Mouse (Mus musculus): ENCODE measurements at regions not wholly inside any gene's neighbourhood (a gene's known extent, or its start where the extent isn't known, plus 50 kb on each side); places are given as distances from the start of the nearest gene placed in this dataset.

DNA sequence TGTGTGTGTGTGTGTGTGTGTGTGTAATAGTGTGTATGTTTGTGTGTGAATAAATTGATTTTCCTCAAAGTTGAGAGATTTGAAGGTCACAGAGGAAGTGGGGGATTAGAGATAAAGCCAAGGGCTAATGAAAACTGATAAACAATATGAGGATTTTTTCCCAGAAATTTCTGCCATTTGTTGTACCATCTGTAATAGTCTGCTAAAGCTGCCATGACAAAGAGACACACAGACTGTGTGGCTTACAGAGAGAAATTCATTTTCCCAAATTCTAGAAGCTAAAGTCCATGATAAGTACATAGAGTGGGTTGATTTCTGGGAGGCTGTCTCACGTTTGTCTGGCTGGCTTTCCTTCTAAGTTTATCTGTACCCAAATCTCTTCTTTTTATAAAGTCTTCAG is 259.6 kb downstream of the Ndufa4 start:
- no peak overlapping the region for H3K4me3 ChIP-seq
- no peak overlapping the region for H3K27ac ChIP-seq (replicated peaks)
- no peaks in the 10 kb centered on the region for H3K27me3 ChIP-seq
- H3K4me1 ChIP-seq (replicated peaks): no peaks in the 10 kb centered on the region
- no peaks in the 10 kb centered on the region for H3K9me3 ChIP-seq
- H3K4me2 ChIP-seq: no peak overlapping the region
- no peak for ATAC-seq (ENCODE audit: low FRiP score, low read depth)
- H3K9ac ChIP-seq: no peak overlapping the region
- no peaks in the 10 kb centered on the region for H3K36me3 ChIP-seq
- 56% methylated on average over 1 of the region's 1 CpGs for whole genome bisulfite sequencing

DNA sequence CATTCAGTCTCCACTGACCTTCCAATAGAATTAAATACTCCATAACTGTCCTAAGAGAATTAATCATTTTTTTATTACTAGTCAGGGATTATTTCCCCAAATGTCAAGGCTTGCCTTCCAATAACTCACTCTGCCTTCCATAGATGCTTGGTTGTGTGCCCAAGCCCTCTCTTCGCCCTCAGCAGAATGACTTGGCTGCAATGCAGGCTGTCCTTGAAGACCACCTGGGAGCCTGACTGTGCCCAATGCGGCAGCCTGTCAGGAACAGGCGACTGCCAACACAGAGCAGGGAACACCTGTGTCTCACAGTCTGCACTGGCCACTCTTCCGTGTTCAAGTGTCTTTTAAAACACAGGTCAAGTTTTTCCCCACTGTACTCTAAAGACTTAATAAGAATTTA is 294.0 kb downstream of the Ndufa4 start:
- Histone ChIP-seq H3K27ac (replicated peaks) (no peak overlapping the region), H3K9me3 (no peaks in the 10 kb centered on the region), H3K36me3 (no peaks in the 10 kb centered on the region), H3K4me2 (no peak overlapping the region), H3K4me3 (no peak overlapping the region), H3K27me3 (no peaks in the 10 kb centered on the region), H3K9ac (no peak overlapping the region), H3K4me1 (replicated peaks) (no peaks in the 10 kb centered on the region)
- WGBS: 75% methylated on average over 4 of the region's 4 CpGs
- ATAC-seq (ENCODE audit: low FRiP score, low read depth): no peak

DNA sequence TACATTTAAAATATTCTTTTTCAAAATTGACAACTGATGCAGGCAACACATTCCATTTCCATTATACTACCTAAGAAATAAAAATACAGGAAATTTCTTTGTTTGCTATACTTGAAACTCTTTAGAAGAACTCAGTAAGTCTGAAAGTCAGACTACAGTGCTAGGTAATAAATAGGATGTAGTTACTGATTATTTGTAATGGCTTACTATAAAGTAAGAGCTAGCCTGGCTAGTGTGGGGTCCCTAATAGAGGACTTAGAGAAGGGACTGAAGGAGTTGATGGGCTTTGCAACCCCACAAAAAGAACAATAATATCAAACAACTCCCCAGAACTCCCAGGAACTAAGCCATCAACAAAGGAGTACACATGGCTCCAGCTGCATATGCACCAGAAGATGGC is 299.1 kb downstream of the Ndufa4 start:
- no peak for ATAC-seq (ENCODE audit: low FRiP score, low read depth)
- no peak overlapping the region for H3K4me2 ChIP-seq
- no peak overlapping the region for H3K4me3 ChIP-seq

DNA sequence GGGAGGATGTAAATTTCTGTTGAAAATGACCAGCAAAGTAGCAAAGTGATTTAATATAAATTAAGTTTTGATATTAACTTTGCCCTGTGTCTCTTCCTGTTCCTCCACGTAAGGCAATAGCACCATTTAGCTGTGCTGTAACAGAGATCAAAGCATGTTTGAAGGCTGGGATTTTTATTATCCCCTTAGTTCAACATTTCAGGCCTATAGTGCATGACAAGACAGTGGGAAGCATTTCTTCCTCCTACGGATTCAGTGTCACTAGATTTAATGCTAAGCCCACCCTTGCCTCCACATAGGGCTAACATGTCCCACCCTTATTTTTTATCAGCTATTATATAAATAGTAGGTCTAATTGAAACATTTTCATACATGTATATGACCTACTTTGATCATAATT is 299.6 kb downstream of the Ndufa4 start:
- 77% methylated on average over 2 of the region's 2 CpGs for WGBS
- no peaks in the 10 kb centered on the region for H3K4me1 ChIP-seq (replicated peaks)
- H3K27me3 ChIP-seq: no peaks in the 10 kb centered on the region
- no peak overlapping the region for H3K27ac ChIP-seq (replicated peaks)
- H3K9ac ChIP-seq: no peak overlapping the region
- H3K36me3 ChIP-seq: no peaks in the 10 kb centered on the region
- H3K9me3 ChIP-seq: no peaks in the 10 kb centered on the region
- ATAC-seq (ENCODE audit: low FRiP score, low read depth): no peak
- H3K4me3 ChIP-seq: no peak overlapping the region
- no peak overlapping the region for H3K4me2 ChIP-seq

More for the DNA sequence above, 299.1 kb downstream of the Ndufa4 start:
- Histone ChIP-seq H3K4me1 (replicated peaks) (no peaks in the 10 kb centered on the region), H3K9me3 (no peaks in the 10 kb centered on the region), H3K36me3 (no peaks in the 10 kb centered on the region), H3K27me3 (no peaks in the 10 kb centered on the region), H3K27ac (replicated peaks) (no peak overlapping the region), H3K9ac (no peak overlapping the region)

DNA sequence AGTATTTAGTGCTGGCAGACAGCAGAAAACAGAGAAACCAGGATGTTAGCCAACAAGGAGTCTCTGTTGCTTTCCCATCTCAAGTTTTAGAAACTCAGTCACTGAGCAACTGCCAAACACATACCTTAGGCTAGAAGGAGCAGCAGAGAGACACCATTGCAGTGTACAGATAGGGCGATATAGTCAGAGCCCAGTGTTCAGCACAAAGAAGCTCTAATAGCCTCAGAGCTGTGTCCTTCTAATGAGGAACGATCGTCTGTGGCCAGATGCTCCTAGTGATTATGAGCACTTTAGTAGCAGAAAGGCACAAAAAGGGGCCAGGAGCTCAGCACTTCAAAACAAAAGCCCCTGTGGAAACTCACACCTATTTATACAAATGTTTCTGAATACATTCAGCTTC is 301.2 kb downstream of the Ndufa4 start:
- ATAC-seq (ENCODE audit: low FRiP score, low read depth): no peak
- H3K27me3 ChIP-seq: no peaks in the 10 kb centered on the region
- H3K9me3 ChIP-seq: no peaks in the 10 kb centered on the region
- no peaks in the 10 kb centered on the region for H3K4me1 ChIP-seq (replicated peaks)
- no peak overlapping the region for H3K4me3 ChIP-seq
- 63% methylated on average over 3 of the region's 3 CpGs for WGBS
- no peaks in the 10 kb centered on the region for H3K36me3 ChIP-seq
- H3K4me2 ChIP-seq: no peak overlapping the region
- H3K27ac ChIP-seq (replicated peaks): no peak overlapping the region
- no peak overlapping the region for H3K9ac ChIP-seq

DNA sequence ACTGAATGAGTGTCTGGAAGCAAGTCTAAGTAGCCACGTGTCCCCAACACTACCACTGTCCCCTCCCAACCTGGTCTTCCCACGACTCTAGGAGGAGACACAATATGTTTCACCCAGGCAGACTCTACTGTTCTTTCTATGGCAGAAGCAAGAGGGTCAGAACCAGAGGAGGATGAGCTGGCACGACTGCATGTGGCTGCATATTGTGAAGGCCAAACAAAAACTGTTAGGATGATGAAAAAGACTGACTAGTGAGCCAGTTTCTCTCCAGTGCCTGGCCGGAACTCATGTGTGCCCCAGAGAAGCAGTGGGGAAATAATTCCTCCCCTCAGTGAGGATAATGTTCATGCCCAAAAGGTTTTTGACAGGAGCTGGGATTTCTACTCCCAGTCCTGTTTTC is 301.8 kb downstream of the Ndufa4 start:
- no peak overlapping the region for H3K9ac ChIP-seq
- H3K4me2 ChIP-seq: no peak overlapping the region
- no peak overlapping the region for H3K4me3 ChIP-seq
- no peaks in the 10 kb centered on the region for H3K9me3 ChIP-seq
- 75% methylated on average over 4 of the region's 4 CpGs for WGBS
- H3K36me3 ChIP-seq: no peaks in the 10 kb centered on the region
- no peaks in the 10 kb centered on the region for H3K27me3 ChIP-seq
- H3K27ac ChIP-seq (replicated peaks): no peak overlapping the region
- no peak for ATAC-seq (ENCODE audit: low FRiP score, low read depth)
- no peaks in the 10 kb centered on the region for H3K4me1 ChIP-seq (replicated peaks)

DNA sequence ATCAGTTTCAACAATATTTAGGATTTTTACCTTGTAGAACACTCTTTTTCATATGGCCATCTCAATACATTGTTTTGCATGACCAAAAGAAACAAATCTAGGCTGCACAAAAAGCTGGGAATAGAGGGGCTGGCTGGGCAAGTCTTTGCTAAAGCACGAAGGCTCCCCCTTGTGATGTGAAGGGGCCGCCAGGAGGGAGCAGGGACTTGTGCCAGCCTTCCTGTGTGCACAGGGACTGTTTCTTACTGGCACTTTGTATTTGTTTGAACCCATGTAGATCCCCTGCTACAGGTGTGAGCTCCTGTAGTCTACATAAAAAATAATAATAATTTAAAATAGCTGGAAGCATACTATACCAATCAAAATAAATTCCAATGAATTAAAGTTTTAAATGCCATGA is 312.4 kb downstream of the Ndufa4 start:
- ATAC-seq (ENCODE audit: low FRiP score, low read depth): 0 out of 2 replicates have a peak, but pooled peaks have one; percentile 48

DNA sequence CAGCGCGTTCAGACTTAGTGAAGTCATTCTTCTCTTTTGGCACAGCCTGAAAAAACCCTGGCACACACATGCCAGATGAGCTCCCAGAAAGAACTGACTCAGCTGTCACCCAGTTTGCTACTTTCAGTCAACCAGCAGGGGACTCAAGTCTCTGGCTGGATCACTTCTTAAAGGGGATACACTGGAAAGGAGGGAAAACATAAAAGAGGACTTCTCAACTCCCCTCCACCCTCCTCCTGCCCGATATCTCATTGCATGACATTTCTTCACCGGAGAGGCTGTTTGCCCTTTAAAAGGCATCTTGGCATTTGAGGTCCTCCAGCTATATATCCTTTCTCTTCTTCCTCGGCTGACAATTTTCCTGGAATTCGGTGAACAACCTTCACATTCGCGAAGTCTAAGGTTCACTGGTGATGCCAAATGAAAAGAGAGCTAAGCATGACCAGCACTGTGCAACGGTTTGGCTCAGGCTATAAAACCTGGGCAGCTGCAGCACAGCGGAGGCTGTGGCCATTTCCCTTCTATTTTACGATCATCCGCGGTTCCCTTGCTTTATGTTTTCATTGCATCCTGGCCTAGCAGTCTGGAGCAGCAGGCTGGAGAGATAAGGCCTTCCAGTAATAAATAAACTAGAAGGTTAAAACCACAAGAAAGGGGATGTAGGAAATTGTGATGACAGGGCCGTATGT is 313.6 kb downstream of the Ndufa4 start:
- H3K27ac ChIP-seq (replicated peaks): peak overlapping the region; percentile 20; the same call in 1 of the 2 replicates
- H3K9me3 ChIP-seq: no peaks in the 10 kb centered on the region
- H3K4me2 ChIP-seq: no peak overlapping the region
- WGBS: 69% methylated on average over 14 of the region's 14 CpGs
- no peaks in the 10 kb centered on the region for H3K36me3 ChIP-seq
- H3K9ac ChIP-seq: no peak overlapping the region
- no peaks in the 10 kb centered on the region for H3K27me3 ChIP-seq
- H3K4me1 ChIP-seq (replicated peaks): no peaks in the 10 kb centered on the region
- no peak overlapping the region for H3K4me3 ChIP-seq
- ATAC-seq (ENCODE audit: low FRiP score, low read depth): peak; percentile 63; the same call in 1 of the 2 replicates

More for the DNA sequence above, 312.4 kb downstream of the Ndufa4 start:
- H3K36me3 ChIP-seq: no peaks in the 10 kb centered on the region
- 51% methylated on average over 2 of the region's 2 CpGs for WGBS
- H3K4me1 ChIP-seq (replicated peaks): no peaks in the 10 kb centered on the region
- no peaks in the 10 kb centered on the region for H3K9me3 ChIP-seq
- H3K27ac ChIP-seq (replicated peaks): no peak overlapping the region
- no peak overlapping the region for H3K4me2 ChIP-seq
- H3K27me3 ChIP-seq: no peaks in the 10 kb centered on the region
- H3K9ac ChIP-seq: no peak overlapping the region
- H3K4me3 ChIP-seq: no peak overlapping the region

DNA sequence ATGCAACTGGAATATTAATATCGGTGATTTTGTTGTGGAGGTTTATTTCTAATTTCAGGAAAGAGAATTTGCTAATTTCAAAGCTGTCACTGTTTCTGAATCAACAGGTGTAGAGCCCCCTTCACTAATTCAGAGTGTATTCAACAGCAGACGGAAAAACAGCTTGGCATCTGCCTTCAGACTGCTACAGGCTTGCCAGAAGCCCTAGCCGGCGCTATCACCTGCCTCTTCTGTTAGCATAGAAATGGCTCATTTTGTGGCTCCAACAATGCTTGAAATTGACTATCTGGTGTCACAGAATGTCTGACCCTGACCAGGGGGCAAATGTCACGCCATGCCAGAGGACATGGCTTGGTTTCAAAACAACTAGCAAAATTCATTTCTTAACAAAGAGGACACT is 331.2 kb downstream of the Ndufa4 start:
- no peaks in the 10 kb centered on the region for H3K36me3 ChIP-seq
- H3K4me3 ChIP-seq: no peak overlapping the region
- no peak for ATAC-seq (ENCODE audit: low FRiP score, low read depth)
- no peaks in the 10 kb centered on the region for H3K4me1 ChIP-seq (replicated peaks)
- no peaks in the 10 kb centered on the region for H3K27me3 ChIP-seq
- H3K4me2 ChIP-seq: no peak overlapping the region
- no peak overlapping the region for H3K27ac ChIP-seq (replicated peaks)
- WGBS: 83% methylated on average over 5 of the region's 5 CpGs
- no peak overlapping the region for H3K9ac ChIP-seq
- H3K9me3 ChIP-seq: no peaks in the 10 kb centered on the region

DNA sequence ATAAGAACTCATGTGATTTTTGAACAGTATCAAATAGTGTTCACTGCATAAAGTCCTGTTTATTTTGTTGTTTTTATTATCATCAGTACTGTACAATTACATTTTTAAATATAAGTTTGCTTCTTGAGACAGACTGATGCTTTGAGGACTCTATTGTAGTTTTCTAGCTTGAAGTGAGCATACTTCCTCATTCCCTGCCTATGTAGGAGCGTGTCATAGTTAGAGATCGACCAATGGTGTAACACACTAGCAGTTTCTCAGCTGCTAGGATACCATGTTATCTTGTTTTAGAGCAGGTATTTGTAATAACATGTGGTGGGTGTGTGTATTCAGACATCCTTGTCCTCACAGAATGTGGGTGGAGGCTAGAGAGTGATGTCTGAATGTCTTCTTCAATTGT is 342.1 kb downstream of the Ndufa4 start:
- H3K4me3 ChIP-seq: no peak overlapping the region
- no peak overlapping the region for H3K9ac ChIP-seq
- H3K27ac ChIP-seq (replicated peaks): no peak overlapping the region
- no peak for ATAC-seq (ENCODE audit: low FRiP score, low read depth)
- H3K36me3 ChIP-seq: no peaks in the 10 kb centered on the region
- no peaks in the 10 kb centered on the region for H3K9me3 ChIP-seq
- 95% methylated on average over 2 of the region's 2 CpGs for WGBS
- no peaks in the 10 kb centered on the region for H3K27me3 ChIP-seq
- no peak overlapping the region for H3K4me2 ChIP-seq
- H3K4me1 ChIP-seq (replicated peaks): no peaks in the 10 kb centered on the region

DNA sequence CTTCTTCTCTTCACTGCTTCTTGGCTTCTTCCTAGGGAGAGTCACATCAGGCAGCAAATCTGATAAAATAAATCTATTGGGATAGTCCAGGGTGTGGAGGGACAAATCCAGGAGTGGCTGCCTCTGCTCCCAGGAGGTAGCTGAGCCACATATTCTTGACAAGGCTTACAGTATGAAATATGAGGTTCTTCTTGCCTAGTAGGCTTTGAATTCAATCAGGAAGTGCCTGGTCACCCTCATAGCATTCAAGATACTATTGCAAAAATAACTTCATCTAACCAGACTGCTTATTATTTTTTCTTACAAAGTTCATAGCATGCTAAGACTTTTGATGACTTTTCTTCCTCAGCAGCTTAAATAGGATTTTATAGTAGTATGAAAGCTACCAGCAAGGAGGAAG is 356.8 kb downstream of the Ndufa4 start:
- Histone ChIP-seq H3K4me2 (no peak overlapping the region), H3K9me3 (no peaks in the 10 kb centered on the region), H3K27me3 (no peaks in the 10 kb centered on the region), H3K4me3 (no peak overlapping the region), H3K4me1 (replicated peaks) (no peaks in the 10 kb centered on the region), H3K9ac (no peak overlapping the region), H3K27ac (replicated peaks) (no peak overlapping the region), H3K36me3 (no peaks in the 10 kb centered on the region)
- no peak for ATAC-seq (ENCODE audit: low FRiP score, low read depth)

DNA sequence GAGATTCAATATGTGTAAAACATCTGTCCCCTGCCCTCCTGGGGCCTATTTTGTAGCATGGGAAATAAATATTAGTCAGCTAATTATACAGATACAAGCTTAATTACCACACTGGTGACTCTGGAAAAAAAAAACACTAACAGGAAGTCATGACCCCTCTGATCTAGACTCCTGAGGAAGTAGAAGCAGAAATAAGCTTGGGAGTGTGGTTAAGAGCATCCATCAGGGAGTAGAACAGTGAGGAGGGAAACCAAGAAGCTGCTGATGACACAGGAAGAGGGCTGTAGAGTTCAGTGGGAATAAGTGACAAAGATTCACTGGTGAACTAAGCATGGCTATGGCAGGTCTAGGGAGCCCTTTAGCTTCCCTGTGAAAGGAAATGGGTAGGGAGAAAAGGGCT is 360.0 kb downstream of the Ndufa4 start:
- no peaks in the 10 kb centered on the region for H3K27me3 ChIP-seq
- no peaks in the 10 kb centered on the region for H3K9me3 ChIP-seq
- no peak overlapping the region for H3K27ac ChIP-seq (replicated peaks)
- ATAC-seq (ENCODE audit: low FRiP score, low read depth): no peak
- no peak overlapping the region for H3K9ac ChIP-seq
- H3K36me3 ChIP-seq: no peaks in the 10 kb centered on the region
- no peak overlapping the region for H3K4me2 ChIP-seq
- no peaks in the 10 kb centered on the region for H3K4me1 ChIP-seq (replicated peaks)
- no peak overlapping the region for H3K4me3 ChIP-seq

All from hindbrain, embryonic 15.5 days (tissue).